Mouse (Mus musculus) left cerebral cortex, adult 6 months (tissue): Measurements from ENCODE around the gene Eif4a2. TPM values are rescaled to one million over a fixed set of nuclear protein-coding genes. Genes with fewer than 3 reads are reported as not detected.

ENCODE experiments used
- long read RNA-seq, 2 experiments: library from polyadenylated mRNA; unstranded; transcript quantifications; one replicate each; pipeline ENCODE4 v2.0.0; 2019 to 2020
- polyA plus RNA-seq: library from polyadenylated mRNA; unstranded; fragments of <200 nt; fragmentation: Nextera tagmentation; gene quantifications from 2 replicates; pipeline ENCODE4 v1.2.3, GENCODE M21; 2021

Eif4a2 gene
- 873 and 1,249 TPM in 2 replicates for polyA plus RNA-seq
- long read RNA-seq, experiment 1, transcript Eif4a2-203 (11 exons, 1,227 nt), result minor isoform, 2,485 of 10,467 reads
- long read RNA-seq, experiment 1, transcript Eif4a2-223 (10 exons, 2,203 nt), result minor isoform, 84 of 10,467 reads
- long read RNA-seq, experiment 1, transcript Eif4a2-210 (10 exons, 1,737 nt), result minor isoform, 35 of 10,467 reads
- long read RNA-seq, experiment 1, transcript Eif4a2-201 (11 exons, 2,208 nt), result major isoform, 7,303 of 10,467 reads
- long read RNA-seq, experiment 1, partial matches to known transcripts, result 235 of 10,467 reads
- long read RNA-seq, experiment 1, other reads (novel, unspliced or antisense), result 302 of 10,467 reads
- long read RNA-seq, experiment 2, transcript Eif4a2-203 (11 exons, 1,227 nt), result minor isoform, 357 of 1,663 reads
- long read RNA-seq, experiment 2, transcript Eif4a2-201 (11 exons, 2,208 nt), result major isoform, 1,045 of 1,663 reads
- long read RNA-seq, experiment 2, transcript Eif4a2-223 (10 exons, 2,203 nt), result minor isoform, 15 of 1,663 reads
- long read RNA-seq, experiment 2, partial matches to known transcripts, result 204 of 1,663 reads
- long read RNA-seq, experiment 2, other reads (novel, unspliced or antisense), result 39 of 1,663 reads

GRCm38 (mm10) chr16:23107231-23107942 is at the start of gene Eif4a2:
TSS of gene Eif4a2 (plus strand) at chr16:23107444.

DNA sequence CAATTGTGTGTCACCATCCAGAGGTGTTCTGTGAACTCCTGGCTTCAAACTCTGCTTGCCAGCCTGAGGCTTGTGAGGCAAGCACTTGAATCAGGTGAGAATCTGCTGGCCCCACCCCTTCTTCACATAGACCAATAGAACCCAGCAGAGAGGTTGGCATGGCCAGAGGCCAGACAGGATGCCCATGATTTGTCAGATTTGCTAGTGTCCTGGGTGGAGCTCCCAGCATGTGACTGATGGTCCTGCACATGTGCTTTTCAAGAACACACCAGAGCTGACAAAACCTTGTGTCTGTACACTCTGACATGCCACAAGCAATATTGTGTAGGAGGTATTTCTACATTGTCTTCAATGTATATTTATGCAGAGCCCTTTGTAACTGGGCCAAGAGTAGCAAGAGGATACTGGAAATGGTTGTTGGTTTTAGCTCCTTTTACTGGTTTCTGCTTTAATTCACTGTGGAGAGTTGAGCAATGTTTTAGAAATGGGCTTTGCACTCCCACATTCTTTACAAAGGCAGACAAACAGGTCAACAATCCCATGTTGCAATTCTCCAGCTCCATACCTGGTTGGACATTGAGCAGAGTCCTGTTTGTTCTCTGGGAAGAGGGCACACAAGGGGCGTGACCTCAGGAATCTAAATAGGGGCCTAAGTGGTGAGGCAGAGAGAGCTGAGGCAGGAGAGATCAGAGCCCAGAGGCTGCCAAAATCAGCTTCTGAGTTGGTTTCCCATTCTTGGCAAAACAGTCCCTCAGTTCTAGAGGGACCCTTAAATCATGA is 49.4 kb upstream of the Eif4a2 start, which contains the start of gene Kng1:
Kng1 (plus strand) TSS at position 198 of the 780 bp plus-strand sequence.

GRCm38 (mm10) chr16:23127673-23128375 is 20.6 kb downstream of the Eif4a2 start, which contains the start of gene Rfc4:
TSS of gene Rfc4 (minus strand) at chr16:23127737.

GRCm38 (mm10) chr16:23146280-23146679 is 39.0 kb downstream of the Eif4a2 start, which contains the start of gene Adipoq:
TSS of gene Adipoq (plus strand) at chr16:23146536.

Other genes starting within 250 kb of the Eif4a2 start
- gene Tbccd1, start 249.8 kb upstream of the Eif4a2 start, polyA plus RNA-seq, result 9.8 and 11.0 TPM in 2 replicates
- 87.3 and 90.5 TPM in 2 replicates for gene Dnajb11, start 249.6 kb upstream of the Eif4a2 start, polyA plus RNA-seq
- gene Ahsg, start 216.2 kb upstream of the Eif4a2 start, polyA plus RNA-seq, result not detected in 2 replicates
- gene Fetub, start 189.1 kb upstream of the Eif4a2 start, polyA plus RNA-seq, result not detected in 2 replicates
- not detected in 2 replicates for gene Hrg, start 156.4 kb upstream of the Eif4a2 start, polyA plus RNA-seq
- 0.19 TPM in 1 of 2 replicates, not detected in the other for gene Kng2, start 78.0 kb upstream of the Eif4a2 start, polyA plus RNA-seq
- not detected in 2 replicates for gene Kng1, start 49.6 kb upstream of the Eif4a2 start, polyA plus RNA-seq
- gene Rfc4, start 20.3 kb downstream of the Eif4a2 start, polyA plus RNA-seq, result 15.0 and 20.4 TPM in 2 replicates
- 0.15 TPM in 1 of 2 replicates, not detected in the other for gene Adipoq, start 39.1 kb downstream of the Eif4a2 start, polyA plus RNA-seq
- 6.2 and 7.1 TPM in 2 replicates for gene St6gal1, start 117.3 kb downstream of the Eif4a2 start, polyA plus RNA-seq